Mouse (Mus musculus) stomach, adult 2 months (tissue): ENCODE data around the gene Meltf. TPM values are rescaled to one million over a fixed set of nuclear protein-coding genes. Genes with fewer than 3 reads are reported as not detected.

Experiments used
- polyA plus RNA-seq: library from polyadenylated mRNA; depleted of rRNA; stranded (reverse); fragments of >200 nt; gene quantifications from 2 replicates; pipeline ENCODE4 v1.2.3, GENCODE M21; 2012; rRNA removed

The Meltf gene
- polyA plus RNA-seq = not detected in 2 replicates

GRCm38 (mm10) chr16:31878573-31879257 is at the start of gene Meltf:
Meltf (plus strand) TSS chr16:31878810.

DNA sequence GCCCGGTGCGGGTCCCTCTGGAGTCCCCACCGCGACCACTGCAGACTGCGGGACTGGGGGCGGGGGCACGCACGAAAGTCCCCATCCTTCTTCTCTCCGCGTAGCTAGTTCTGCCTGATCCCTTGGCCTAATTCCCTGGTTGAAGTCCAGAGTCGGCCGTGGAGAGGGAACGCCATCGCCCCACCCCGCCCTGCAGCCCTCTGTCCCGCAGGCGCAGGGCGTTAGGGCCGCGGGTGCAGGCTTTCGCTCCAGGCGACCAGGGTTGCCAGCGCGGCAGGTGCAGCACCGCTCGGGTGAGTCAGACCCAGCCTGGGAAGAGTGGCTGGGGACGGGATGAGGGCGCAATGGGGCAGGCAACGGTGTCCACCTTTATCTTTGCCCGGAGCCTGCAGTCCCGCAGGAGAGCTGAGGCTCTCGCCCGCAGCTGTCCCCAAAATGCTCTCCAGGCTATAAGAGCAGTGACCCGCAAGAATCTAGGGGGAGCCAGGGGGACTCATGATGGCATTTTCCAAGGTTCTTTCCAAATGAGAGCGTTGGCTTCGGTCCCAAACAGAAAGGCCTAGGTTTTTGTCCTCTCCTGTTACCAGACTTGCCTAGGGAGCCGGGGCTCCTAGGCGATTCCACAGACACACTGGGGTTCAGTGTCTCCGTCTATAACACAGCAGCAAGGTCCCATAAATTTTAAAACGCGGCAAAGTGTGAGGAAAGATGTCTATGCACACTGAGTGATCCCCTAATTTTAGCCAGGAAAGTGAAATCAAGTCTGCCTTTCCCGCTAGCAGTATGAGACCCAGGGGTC is 55.3 kb downstream of the Meltf start, which contains the start of gene Pigz:
TSS of gene Pigz (plus strand) at position 101 of the 799 bp plus-strand sequence.

GRCm38 (mm10) chr16:31948345-31948774 is 69.8 kb downstream of the Meltf start, which contains the start of the genes 0610012G03Rik and Ncbp2:
0610012G03Rik (minus strand) TSS chr16:31948494.
Ncbp2 (plus strand) TSS chr16:31948513.

Other genes starting within 250 kb of the Meltf start
- 3.8 and 4.7 TPM in 2 replicates for gene Dlg1, start 215.4 kb upstream of the Meltf start, polyA plus RNA-seq
- 4.0 and 5.3 TPM in 2 replicates for gene Pigz, start 55.0 kb downstream of the Meltf start, polyA plus RNA-seq
- gene 0610012G03Rik, start 69.7 kb downstream of the Meltf start, polyA plus RNA-seq = 52.4 and 136 TPM in 2 replicates
- 0.98 and 2.5 TPM in 2 replicates for gene Ncbp2, start 69.7 kb downstream of the Meltf start, polyA plus RNA-seq
- 0.65 and 0.97 TPM in 2 replicates for gene Senp5, start 124.5 kb downstream of the Meltf start, polyA plus RNA-seq
- gene Pak2, start 200.5 kb downstream of the Meltf start, polyA plus RNA-seq = 7.1 TPM in 2 replicates
- gene Pigx, start 220.9 kb downstream of the Meltf start, polyA plus RNA-seq = 14.1 and 38.1 TPM in 2 replicates
- 12.5 and 16.7 TPM in 2 replicates for gene Cep19, start 221.0 kb downstream of the Meltf start, polyA plus RNA-seq